Mouse (Mus musculus) cerebellum, postnatal 25 days (tissue): ENCODE measurements at regions not wholly inside any gene's neighbourhood (a gene's known extent, or its start where the extent isn't known, plus 50 kb on each side); places are given as distances from the start of the nearest gene placed in this dataset.
"Not testable (repeated sequence)": the region's sequence is repeated elsewhere in the genome, so short reads cannot be mapped to it uniquely, and the experiment has no call there.

Experiments
- DNase-seq, 2 experiments: peaks; one replicate each; pipeline ENCODE4 v3.0.0; 2021; ENCODE audit warnings: mixed read lengths in 2 of 2

DNA sequence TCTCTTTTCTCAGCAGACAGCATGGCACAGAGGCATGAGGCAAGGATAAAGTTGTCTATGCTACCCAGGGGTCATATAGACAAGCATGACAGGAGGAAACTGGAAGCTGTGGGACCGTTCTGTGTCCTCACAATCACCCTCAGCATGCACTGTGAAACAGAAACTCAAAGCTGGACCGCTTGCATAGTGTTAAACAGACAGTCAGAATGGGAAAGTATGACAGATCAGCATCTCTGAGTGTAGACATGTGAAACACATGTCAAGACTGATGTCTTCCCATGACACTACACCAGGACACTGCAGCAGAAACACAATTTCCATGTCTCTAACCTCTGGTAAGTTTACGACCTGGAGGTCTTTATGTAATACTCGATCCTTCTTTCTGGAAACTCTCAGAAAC is 330.9 kb upstream of the Intu start:
- no peak for DNase-seq

DNA sequence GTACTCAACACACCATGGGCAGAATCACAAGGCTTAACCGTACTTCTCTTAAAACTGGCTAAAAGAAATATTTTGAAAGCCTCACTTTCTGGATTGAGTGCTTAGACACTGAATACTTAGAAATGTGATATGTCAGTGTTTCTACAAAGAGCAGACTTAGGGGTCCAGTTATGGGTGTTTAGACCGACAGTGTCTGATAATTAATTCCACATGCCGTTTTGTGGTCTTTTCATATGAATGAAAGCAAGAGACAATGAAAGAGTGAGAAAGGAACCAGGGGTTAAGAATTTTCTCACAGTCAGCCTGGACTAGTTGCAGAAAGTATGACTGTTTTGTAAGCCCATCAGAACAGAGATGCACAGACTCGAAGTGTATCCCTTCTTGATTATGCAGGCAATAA is 324.8 kb upstream of the Intu start:
- DNase-seq = no peak

DNA sequence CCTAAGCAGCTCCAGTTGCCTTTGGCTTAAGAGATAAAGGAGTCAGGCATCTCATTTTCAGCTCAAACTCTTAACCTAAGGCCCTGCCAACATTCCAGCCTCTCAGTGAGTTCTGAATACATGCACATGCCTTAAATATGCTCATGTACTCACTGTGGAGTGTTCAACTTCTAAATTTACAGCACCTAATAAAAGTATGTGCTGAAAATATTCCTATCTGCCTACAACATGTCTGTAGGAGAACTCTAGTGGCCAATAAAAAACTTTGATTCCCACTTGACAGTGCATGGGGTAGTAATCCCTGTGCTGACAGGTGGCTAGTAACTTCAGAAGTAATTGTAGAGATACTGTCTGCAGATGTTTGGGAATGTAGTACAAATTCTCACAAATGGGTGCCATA is 319.3 kb upstream of the Intu start:
- no peak for DNase-seq

DNA sequence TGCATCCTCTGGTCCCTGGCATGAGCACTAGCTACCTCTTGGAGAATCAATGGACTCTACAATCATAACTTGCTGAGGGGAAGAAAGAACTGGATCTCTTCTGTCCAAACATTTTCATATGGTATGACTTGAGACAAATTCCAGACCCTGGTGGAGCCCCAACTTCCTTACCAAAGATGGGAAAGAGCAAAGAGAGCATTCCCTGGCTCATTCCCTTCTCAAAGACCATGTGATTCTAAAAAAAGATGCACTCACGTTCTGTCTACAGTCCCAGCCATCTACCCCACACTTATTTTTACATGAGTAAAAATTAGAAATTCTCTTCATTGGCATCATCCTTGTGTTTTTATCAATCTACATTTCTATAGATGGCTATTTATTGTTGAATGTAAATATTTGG is 304.3 kb upstream of the Intu start:
- DNase-seq = no peak

DNA sequence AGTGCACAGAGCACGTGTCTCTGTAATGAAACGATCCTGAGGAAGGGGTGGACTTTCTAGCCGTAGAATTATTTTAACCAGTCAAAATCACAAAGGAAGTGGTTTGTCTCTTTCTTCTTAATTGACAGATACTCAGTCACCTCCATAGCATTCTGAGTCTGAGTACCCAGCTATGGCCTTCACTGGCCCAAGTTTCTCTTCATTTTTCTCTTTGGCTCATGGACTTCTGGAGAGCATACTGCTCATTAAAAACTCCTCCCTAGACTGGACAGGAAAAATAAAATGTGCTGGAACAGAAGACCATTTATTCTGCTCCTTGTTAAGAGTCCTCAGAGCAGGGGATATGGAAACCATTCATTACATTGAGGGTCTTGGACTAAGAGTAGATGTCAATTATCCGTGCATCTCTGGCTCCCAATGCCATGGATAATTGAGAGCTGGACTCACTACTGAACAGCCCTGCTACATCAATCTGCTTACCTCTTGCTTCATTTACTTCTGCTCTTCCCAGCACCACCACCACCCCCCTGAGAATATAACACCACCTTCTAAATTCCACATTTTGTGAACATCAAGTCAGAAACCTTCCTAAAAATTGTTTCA is 287.5 kb upstream of the Intu start:
- DNase-seq = no peak

DNA sequence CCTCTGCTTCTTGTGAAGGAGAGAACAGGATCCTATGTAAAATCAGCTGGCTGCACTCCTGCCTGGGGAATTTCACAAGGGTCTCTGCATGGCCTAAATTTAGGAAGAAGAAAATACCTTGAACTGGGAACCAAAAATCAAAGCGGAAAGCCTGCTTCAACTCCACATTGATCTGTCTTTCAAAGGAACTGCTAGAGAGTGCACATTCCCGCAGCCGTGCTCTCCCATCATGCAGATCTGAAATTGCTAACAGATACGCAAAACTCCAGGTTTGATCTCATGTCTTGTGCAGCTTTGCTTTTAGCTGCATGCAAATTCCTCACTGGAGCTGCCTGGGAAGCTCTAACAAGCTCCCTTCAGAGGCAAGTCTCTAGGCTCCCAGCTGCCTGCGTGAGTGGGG is 276.7 kb upstream of the Intu start:
- no peak for DNase-seq

DNA sequence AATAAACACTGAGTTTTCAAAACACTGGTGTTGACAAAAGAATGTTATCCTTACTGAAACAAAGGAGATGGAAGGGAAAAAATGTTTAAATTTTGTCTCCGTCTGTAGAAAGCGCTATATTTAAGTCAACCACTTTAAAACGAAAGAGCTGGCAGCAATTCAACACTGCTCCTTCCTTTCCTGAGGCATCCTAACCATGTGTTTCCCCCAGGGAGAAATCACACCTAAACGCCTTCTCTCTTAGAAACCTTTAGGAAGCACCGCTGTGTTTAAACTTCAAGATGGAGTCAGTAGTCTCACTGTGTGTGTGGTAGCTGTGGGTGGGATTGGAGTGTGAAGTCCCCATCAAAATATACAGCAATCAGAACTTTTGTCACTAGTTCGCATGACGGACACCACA is 268.6 kb upstream of the Intu start:
- no peak for DNase-seq

DNA sequence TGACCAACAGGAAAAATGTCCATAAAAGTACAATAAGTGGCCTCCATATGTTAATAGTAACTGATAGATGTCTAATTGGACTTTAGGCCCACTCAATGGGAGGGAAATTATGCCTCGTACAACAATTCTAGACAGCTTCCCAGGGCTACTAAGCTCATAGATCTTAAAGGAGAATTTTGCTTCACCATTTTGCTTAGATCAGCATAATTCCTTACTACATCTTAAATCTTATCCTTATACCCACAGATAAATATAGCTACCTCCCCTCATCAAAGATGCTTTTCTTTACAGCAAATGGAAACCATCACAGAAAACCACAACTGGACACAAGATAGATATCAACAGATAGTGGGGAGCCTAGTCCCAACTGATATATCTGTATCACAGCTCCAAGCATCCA is 263.6 kb upstream of the Intu start:
- DNase-seq = no peak

DNA sequence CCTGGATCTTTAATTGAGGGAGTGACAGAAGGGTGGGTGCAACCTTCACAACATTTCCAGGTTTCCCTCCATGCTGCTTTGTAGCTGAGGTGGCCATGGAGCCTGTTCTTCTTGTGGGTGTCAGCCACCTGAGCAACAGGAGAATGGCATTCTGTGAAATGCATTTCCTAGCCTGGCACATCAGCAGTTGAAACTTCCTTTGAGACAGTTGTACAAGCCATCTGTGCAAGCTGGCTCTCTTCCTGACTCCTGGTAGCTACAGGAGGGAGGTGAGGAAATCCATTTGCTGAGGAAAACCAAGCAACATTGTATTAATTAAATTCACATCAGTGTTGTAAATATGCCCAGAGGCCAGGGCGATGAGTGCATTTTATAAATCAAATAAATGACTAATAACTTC is 248.2 kb upstream of the Intu start:
- DNase-seq = peak; percentile 51 to 64

DNA sequence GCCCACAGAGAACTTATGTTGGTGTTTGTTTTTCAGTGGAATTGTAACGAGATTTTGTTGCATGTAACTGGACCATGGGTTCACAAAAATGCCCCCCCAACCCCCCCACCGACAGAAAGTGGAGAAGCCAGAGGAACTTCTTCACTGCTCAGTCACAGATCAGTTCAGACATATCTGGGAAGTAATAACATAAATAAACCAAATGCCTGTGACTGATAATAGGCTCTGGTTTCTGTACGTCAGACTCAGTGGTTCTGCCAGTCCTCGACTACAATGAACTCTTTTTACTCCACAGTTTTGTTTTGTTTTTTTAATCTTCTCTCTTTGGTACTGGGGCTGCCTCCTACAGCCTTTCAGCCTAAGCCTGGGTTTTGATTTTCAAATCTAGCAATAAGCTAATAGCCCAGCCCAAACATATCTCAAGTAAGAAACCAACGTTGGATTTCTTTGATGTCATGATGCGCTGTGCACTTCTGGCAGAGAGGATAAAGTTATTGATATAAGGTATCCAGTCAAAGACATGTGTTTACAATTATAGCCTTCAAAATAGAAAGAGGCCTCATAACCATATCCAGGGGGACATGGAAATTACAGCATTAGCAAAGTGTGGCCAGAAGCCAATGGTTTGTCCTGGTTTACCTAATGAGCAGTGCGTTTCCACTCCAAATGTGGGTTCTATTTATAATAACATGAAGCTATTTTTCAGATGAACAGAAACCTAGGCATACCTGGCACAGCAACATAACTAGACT is 244.0 kb upstream of the Intu start:
- DNase-seq = no peak

DNA sequence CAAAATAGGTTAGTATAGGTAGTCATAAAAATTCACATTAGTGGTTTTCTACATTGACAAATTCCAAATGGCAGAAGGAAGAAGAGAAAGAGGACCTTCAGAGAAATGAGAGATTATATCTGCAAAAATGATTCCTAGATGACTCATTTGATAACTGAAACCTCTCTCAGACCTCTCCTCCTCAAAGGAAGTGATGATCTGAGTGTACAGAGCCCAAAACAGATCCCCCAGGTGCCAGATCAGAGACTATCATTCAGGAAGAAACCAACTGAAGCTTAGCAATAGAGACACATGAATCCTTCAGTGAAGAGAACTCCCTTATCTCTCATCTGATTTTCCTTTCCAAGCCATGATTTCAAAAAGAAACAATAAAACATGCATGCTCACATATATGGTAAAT is 234.0 kb upstream of the Intu start:
- DNase-seq = no peak

DNA sequence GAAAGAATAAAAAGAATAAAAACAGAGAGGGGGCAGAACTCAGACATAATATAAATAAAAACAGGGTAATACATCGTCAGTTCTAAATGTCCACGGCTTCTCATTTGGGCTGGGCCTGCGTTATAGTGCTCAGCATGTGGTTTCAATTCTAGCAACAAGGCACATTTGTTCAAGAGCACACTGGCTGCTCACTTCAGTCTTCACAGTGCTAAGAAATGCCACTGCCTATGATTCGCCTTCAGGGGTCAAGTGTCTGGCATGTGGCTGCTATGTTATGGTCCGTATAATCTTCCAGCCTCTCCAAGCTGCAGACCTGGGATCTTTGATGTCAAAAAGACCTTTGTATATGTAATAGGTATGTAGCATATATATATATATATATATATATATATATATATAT is 210.8 kb upstream of the Intu start:
- DNase-seq = no peak

DNA sequence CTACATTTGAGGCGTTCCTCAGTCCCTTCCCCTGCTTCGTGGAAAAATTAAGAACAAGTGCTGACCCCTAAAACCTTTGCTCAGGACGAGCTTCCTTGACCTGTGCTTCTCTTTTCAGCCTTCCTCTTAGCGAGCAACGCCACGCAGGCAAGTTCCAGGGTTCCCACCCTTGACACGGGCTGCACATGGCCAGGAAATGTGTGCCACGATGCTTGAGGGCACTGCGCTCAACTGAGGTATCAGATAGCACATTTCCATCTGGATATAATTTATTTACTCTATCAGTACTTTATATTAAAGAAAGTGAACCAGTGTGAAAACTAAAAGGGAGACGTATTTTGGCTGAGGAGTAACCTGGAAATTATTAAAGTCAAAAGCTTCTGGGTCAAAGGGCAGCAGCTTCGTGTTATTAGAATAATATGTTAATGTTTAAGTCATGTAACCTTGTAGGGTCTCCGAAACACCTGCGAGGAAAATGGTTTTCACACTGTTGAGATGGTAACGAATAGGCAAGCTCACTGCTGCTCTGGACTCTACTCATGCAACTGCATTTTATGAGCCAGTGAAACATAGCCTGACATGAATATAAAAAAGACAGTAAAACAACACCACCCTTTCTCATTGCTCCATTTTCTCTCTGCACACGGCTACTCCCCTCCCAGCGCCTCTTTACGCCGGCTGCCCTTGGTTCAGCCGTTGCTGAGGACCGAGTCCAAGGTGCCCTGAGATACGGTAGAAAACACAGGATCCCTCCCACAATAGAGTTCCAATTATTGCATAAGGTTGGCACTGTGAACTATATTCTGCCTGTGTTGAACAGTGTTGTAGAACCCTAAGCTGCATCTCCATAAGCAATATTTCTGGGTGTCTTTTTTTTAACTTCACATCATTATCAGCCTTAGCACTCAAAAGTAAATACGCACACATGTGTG is 204.9 kb upstream of the Intu start:
- DNase-seq = no peak

DNA sequence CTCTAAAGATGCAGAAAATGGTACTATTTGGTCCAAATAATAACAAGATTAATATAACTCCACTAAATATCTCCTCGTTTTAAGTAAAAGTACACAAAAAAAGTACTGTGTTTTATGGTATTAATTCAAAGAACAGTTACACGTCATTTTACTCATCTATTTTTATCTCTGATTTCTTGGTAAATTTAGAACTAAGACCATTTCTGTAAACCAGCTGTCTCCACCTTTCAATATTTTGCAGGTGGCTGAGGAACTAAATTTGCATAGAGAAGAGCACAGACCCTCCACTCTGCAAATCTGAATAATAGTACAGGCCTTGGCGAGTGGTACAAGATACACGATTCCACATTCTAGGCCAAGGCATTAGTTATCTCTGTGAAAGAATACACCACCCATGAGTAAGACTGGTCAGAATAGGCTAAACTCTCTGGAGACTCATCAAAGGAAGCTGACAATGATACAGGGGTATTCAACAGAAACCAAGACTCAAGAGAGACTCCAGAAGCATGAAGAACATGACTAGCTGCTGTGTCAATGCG is 191.5 kb upstream of the Intu start:
- DNase-seq = no peak

DNA sequence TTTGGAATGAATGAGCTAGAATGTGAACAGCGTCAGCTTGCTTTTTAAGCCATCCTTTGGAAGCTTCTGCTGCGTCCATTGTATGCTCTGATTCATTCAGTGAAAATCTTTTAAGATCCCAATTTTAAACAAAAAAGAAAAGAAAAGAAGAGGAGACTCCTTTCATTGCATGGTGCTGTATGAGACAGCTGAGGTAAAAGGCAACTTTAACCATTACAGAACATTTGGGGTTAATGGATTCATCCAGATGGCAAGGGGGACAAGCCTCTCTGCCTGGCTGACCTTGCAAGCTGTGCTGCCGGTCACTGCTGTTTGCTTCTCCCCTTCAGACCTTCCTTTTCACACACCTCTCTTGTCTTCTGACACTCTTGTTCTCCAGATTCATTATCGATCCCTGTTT is 176.0 kb upstream of the Intu start:
- no peak for DNase-seq

DNA sequence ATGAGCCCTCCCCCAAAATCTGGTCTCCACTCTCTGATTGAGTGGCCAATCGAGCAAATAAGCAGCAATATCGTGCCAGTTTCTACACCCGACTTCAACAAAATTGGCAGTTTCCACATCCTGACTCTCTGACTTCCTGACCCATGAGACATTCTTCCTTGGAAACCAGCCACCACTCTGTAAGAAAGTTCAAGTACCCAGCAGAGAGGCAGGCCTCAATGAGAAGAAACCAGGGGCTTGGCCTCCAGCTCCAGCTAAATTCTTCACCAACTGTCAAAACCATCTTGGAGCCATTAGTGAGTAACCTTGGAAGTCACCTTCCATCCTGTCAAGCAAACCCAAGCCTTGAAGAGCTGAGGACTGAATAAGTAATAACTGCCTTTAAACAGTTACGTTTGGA is 162.7 kb upstream of the Intu start:
- DNase-seq = no peak

DNA sequence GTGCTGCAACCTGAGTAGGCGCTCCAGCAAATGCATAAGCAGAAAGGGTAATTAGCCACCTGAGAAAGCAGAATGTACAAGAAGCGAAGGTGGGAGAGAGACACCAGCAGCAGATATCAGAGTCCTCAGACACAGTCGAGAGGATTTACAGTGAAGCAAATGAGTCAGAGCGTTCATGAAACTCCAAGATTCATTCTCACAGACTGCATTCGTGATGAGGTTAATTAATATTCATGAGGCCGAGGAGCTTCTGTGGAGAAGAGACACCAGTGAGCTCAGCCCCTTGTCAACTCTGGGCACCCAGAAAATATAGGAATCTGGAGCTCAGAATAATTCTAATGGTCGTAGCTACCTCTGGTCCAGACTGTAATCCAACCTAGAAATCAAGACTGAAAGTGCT is 159.7 kb upstream of the Intu start:
- DNase-seq = no peak

DNA sequence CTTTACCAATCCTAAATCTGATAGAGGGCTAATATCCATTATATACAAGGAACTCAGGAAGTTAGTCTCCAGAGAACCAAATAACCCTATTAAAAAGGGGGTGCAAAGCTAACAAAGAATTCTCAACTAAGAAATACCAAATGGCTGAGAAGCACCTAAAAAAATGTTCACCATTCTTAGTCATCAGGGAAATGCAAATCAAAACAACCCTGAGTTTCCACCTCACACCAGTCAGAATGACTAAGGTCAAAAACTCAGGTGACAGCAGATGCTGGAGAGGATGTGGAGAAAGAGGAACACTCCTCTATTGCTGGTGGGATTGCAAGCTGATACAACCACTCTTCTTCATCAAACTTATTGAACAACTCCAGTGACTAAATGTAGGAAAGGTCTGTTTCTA is 154.9 kb upstream of the Intu start:
- DNase-seq = not testable (repeated sequence)

DNA sequence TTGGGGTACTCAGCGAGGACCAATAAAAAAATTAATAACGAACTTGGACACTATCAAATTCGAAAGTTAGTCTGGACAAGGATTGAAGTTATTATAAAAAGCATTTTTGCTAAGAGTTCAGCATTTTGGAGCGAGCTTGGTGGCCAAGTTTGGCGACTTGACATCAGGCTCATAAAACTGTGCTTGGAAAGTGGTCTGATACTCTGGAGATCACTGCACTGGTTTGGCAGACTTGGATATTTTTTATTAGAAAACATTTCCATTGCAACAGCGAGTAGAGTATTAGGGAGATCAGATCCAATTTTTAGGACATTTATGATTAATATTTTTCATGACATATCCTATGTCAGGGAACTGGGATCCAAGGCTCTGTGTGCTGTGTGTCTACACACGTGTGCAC is 153.7 kb upstream of the Intu start:
- no peak for DNase-seq

DNA sequence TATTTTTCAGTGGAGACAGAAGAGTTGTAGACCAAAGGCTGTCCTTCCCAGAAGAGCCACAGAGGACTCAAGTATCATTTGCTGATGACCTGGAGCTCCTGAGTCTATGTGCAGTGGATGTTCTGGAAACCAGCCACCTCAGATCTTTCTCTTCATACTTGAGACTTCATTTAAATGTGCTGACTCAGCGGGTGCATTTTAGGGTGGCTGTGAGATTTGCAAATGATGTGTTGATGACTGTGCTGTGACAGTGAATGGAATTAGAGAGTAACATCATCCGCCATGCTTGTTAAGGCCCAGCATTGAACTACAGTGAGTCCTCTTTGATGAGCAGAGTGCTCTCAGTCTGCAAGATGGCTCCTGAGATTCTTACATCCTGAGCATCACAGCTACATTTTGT is 152.0 kb upstream of the Intu start:
- DNase-seq = no peak

DNA sequence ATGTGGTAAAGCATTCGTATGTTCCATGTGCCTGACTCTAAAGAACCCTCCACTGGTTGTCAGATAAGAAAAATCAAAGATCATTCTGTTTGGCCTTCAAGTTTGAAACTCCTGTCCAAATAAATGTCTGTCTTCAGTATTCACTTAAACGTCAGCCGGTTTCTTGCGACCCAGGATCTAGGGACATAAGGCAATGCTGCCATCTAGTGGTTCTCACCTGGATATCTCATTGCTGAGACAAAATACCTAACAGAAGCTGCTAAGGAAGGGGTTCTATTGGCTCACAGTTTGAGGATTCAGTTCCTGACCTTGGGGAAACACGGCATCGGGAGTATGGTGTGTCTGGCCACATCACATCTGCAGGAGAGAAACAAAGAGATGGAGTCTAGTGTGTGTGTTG is 139.5 kb upstream of the Intu start:
- peak; percentile 9 to 50 for DNase-seq

DNA sequence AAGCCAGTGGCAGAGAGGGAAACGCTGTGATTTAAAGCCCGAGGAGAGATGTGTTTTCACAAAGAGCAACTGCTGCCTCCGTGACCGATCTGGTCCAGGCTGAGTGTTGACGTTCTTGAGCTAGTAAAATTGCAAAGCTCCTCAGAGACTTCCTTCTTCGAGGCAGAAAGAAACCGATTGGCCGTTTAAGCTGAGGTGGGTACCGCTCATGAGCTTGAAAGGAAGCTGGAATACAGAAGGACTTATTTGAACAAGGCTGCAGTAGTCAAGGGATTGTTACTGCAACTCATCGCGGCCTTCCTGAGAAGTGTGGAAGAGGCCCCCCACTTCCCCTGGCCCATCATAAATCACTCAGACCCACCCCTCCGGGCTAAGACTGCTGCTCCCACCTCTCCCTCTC is 132.9 kb upstream of the Intu start:
- no peak for DNase-seq

DNA sequence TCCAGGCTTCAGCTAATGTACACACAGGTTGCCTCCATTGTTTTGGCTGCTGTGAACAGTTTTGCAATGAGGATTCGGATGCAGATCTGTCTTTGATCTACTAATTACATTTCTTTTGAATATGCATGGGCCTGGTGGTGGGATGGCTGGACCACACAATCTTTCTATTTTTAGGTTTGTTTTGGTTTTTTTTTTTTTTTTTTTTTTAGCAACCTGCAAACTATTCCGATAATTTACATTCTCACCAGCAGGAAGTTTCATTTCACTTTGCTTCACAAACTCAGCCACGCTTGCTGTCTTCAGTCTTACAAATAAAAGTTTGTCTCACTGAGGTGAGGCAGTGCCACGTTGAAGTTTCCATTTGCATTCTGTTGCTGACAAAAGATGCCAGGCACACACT is 127.7 kb upstream of the Intu start:
- DNase-seq = no peak
